Mouse (Mus musculus) mammary gland, adult 2 months (tissue): ENCODE measurements around the gene B3galt1. TPM values are rescaled to one million over a fixed set of nuclear protein-coding genes. Genes with fewer than 3 reads are reported as not detected.

Source experiments
- polyA plus RNA-seq: library from polyadenylated mRNA; depleted of rRNA; stranded (reverse); fragments of >200 nt; gene quantifications from 2 replicates; pipeline ENCODE4 v1.2.3, GENCODE M21; 2012; ENCODE audit warnings: low replicate concordance; rRNA removed

The B3galt1 gene
- polyA plus RNA-seq: 0.85 and 1.6 TPM in 2 replicates

GRCm38 (mm10) chr2:67565480-67566331, at the start of gene B3galt1:
TSS of gene B3galt1 (plus strand) at chr2:67565871.

Other genes with a start within 250 kb of the B3galt1 start
- gene Gm21830, start 152.1 kb upstream of the B3galt1 start, polyA plus RNA-seq: not detected in 2 replicates
- not detected in 2 replicates for gene Gm26727, start 132.7 kb upstream of the B3galt1 start, polyA plus RNA-seq
- gene Xirp2, start 119.9 kb upstream of the B3galt1 start, polyA plus RNA-seq: 10.7 TPM in 1 of 2 replicates, not detected in the other